Mouse (Mus musculus) C2C12 (cell line): ENCODE measurements around the gene Vapb. TPM values are rescaled to one million over a fixed set of nuclear protein-coding genes. Genes with fewer than 3 reads are reported as not detected.

Source experiments
- H3K27me3 ChIP-seq: one replicate; pipeline ENCODE4 v1.6.1; 2011; ENCODE audit not compliant: control insufficient read depth, insufficient read depth, insufficient read length
- H3K36me3 ChIP-seq: one replicate; pipeline ENCODE4 v1.6.1; 2011; ENCODE audit not compliant: control insufficient read depth, insufficient read depth
- H3K4me3 ChIP-seq: one replicate; pipeline ENCODE4 v1.5.1; 2011; ENCODE audit warnings: mild to moderate bottlenecking, control low read depth; ENCODE audit not compliant: poor library complexity, insufficient read depth, severe bottlenecking
- H3K79me2 ChIP-seq: one replicate; pipeline ENCODE4 v1.6.1; 2011; ENCODE audit not compliant: control insufficient read depth, insufficient read depth
- H3K79me3 ChIP-seq: one replicate; pipeline ENCODE4 v1.6.1; 2011; ENCODE audit warnings: low read depth, control low read depth
- H3ac ChIP-seq: one replicate; pipeline ENCODE3; 2011; ENCODE audit warnings: low read depth; ENCODE audit not compliant: control insufficient read depth, insufficient read length
- CEBPB ChIP-seq: IDR thresholded peaks from one replicate; pipeline ENCODE4 v1.6.1; 2011; ENCODE audit warnings: low read depth, mild to moderate bottlenecking, control low read depth, moderate library complexity
- CTCF ChIP-seq: IDR thresholded peaks from one replicate; pipeline ENCODE4 v1.5.1; 2011; ENCODE audit not compliant: control insufficient read depth, insufficient read depth, insufficient read length
- FOSL1 ChIP-seq: IDR thresholded peaks from one replicate; pipeline ENCODE4 v1.8.0; 2011; ENCODE audit warnings: mild to moderate bottlenecking, low read length; ENCODE audit not compliant: poor library complexity, insufficient read depth, severe bottlenecking
- MAX ChIP-seq: IDR thresholded peaks from one replicate; pipeline ENCODE4 v1.6.1; 2011; ENCODE audit warnings: mild to moderate bottlenecking, control low read depth
- MYOD1 ChIP-seq: IDR thresholded peaks from one replicate; pipeline ENCODE4 v1.6.1; 2011; ENCODE audit warnings: low read depth; ENCODE audit not compliant: control insufficient read depth, insufficient read length
- MYOG ChIP-seq: IDR thresholded peaks from one replicate; pipeline ENCODE4 v1.6.1; 2011; ENCODE audit not compliant: control insufficient read depth, insufficient read length; ENCODE audit errors: extremely low read depth
- USF1 ChIP-seq: IDR thresholded peaks from one replicate; pipeline ENCODE4 v1.6.1; 2011; ENCODE audit warnings: low read depth, mild to moderate bottlenecking, control low read depth, moderate library complexity
- polyA plus RNA-seq: library from polyadenylated mRNA; unstranded; fragments of >200 nt; fragmentation: generic; extraction: Trizol; gene quantifications from one replicate; pipeline ENCODE4 v1.2.1, GENCODE M21; 2012; ENCODE audit warnings: missing spikeins

Vapb gene
- polyA plus RNA-seq, 1 experiment: 37.4 TPM

DNA sequence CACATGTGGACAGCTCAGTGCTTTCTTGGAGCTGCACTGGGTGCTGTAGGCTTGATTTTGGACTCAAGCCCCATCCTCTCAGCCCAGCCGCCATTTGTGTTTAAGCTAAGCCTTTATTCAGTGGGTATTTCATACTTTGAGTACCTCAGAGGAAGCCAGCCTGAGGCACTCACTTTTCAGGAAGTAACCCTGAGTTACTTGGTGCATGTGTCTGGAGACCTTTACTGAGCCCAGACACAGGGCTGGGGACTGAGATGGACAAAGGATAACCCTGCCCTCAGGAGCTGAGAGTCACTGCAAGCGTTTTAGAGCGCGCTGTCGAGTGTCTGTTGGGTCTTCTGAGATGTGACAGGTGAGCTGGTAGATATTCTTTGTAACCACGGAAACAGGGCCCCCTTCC, 23.3 kb downstream of the Vapb start:
- peaks cover 98% of the 10 kb centered on the region for H3K79me2 ChIP-seq
- TF ChIP-seq MAX (no peak), MYOG (no peak), USF1 (no peak), CEBPB (no peak), CTCF (no peak), MYOD1 (no peak), FOSL1 (no peak)
- H3K4me3 ChIP-seq: no peak overlapping the region
- H3K79me3 ChIP-seq: peaks cover 68% of the 10 kb centered on the region
- no peak overlapping the region for H3ac ChIP-seq
- H3K36me3 ChIP-seq: peaks cover 23% of the 10 kb centered on the region
- H3K27me3 ChIP-seq: no peaks in the 10 kb centered on the region

DNA sequence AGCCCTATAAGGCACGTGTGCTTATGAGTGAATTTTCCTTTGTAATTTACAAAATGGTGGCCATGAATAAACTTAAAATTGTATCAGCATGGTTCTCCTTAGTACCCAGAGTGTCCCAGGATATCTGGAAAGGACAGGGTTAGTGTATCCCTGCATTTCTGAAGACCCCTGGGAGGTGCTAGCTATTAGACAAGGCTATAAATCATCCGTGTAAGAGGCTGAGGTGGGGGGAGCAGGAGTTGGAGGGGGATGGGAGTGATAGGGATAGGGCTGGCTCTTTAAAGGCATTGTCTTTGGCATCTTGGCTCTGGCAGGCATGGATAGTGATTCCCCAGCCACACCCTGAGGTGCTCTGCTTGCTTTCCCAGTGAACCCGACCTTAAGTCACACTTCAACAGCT, 27.3 kb downstream of the Vapb start:
- TF ChIP-seq MAX (no peak), CTCF (no peak), MYOG (no peak), MYOD1 (no peak), CEBPB (no peak), USF1 (no peak)
- Histone ChIP-seq H3K27me3 (no peaks in the 10 kb centered on the region), H3K4me3 (no peak overlapping the region), H3ac (no peak overlapping the region), H3K79me2 (peaks cover 99% of the 10 kb centered on the region), H3K79me3 (peaks cover 62% of the 10 kb centered on the region), H3K36me3 (peaks cover 46% of the 10 kb centered on the region)

DNA sequence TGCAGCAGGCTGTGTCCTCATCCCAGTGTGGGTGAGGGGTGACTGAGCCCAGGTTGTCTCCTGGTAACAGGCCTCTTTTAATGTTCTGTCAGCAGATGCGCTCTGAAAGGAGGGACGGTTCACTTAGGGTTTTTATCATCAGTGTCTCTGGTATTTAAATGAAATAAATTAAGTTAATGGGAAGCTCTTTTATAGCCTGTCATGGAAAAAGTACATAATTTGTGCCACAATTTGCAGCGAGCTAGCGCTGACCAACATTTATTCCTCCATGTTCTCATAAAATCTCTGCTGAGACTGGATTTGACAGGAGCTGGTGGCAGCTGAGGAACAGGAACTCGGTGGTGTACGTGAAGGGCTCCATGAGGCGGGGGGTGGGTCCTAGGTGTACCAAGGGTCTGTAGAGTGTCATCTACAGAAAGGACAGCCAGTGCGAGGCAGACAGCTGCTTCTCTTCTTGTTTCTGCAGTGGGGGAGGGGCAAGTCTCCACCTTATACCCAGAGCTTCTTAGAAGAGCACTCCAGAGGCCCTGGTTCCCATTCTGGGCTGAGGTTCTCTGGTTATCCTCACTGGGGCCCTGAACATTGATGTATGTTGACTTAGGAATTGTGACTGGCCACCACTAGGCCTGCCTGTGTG, 30.8 kb downstream of the Vapb start:
- H3K36me3 ChIP-seq: peaks cover 45% of the 10 kb centered on the region
- peaks cover 92% of the 10 kb centered on the region for H3K79me2 ChIP-seq

DNA sequence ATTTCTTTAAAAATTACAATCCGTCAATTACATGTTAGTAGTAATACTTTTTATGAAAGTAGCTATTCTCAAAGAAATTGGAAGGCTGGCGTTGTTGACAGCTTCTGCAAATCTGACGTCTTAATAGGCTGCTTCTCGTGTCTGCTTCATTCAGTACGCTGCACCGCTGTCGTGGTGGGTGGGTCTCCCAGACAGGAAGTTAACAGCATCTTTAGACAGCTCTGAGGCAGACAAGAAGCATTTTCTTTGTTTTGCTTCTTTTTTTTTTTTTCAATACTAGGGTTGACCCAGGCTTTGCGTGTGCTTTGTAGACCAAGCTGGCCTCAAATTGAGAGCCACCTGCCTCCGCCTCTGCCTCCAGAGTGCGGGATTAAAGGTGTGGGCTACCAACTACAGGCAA, 31.9 kb downstream of the Vapb start:
- no peak overlapping the region for H3ac ChIP-seq
- TF ChIP-seq MYOD1: no peak
- TF ChIP-seq MAX: no peak
- TF ChIP-seq CEBPB: no peak
- no peak for TF ChIP-seq USF1
- TF ChIP-seq CTCF: no peak
- TF ChIP-seq MYOG: no peak
- TF ChIP-seq FOSL1: no peak
- no peak overlapping the region for H3K4me3 ChIP-seq
- peaks cover 37% of the 10 kb centered on the region for H3K36me3 ChIP-seq
- peaks cover 92% of the 10 kb centered on the region for H3K79me2 ChIP-seq
- H3K27me3 ChIP-seq: no peaks in the 10 kb centered on the region
- H3K79me3 ChIP-seq: peaks cover 54% of the 10 kb centered on the region

More for the DNA sequence above, 30.8 kb downstream of the Vapb start:
- TF ChIP-seq CEBPB (no peak), MYOG (no peak), FOSL1 (no peak), CTCF (no peak), USF1 (no peak), MAX (no peak), MYOD1 (no peak)
- Histone ChIP-seq H3K4me3 (no peak overlapping the region), H3K79me3 (peaks cover 54% of the 10 kb centered on the region), H3K27me3 (no peaks in the 10 kb centered on the region), H3ac (no peak overlapping the region)

DNA sequence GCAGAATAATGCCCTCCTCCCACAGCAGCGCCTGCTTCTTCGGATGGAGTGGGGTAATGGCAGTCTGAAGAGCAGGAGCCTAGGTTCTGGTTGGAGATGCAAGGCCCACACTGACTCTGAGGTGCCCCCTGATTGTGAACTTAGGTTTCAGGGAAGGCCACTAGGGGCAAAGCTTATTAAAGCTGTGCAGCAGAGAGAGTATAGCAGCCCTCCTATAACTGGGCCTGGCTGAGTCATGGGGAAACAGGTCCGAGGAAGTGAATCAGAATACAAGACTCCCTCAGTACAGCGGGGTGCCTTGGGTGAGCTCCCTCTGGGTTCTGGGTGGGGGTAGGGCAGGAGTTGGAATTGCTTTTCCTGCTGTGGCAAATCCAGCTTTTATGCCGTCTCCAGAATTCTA, 33.3 kb downstream of the Vapb start:
- Histone ChIP-seq H3K79me2 (peaks cover 83% of the 10 kb centered on the region), H3K4me3 (no peak overlapping the region), H3ac (no peak overlapping the region), H3K36me3 (peaks cover 37% of the 10 kb centered on the region), H3K79me3 (peaks cover 42% of the 10 kb centered on the region), H3K27me3 (no peaks in the 10 kb centered on the region)
- TF ChIP-seq CTCF (no peak), CEBPB (no peak), MYOD1 (no peak), FOSL1 (no peak), MYOG (no peak)

DNA sequence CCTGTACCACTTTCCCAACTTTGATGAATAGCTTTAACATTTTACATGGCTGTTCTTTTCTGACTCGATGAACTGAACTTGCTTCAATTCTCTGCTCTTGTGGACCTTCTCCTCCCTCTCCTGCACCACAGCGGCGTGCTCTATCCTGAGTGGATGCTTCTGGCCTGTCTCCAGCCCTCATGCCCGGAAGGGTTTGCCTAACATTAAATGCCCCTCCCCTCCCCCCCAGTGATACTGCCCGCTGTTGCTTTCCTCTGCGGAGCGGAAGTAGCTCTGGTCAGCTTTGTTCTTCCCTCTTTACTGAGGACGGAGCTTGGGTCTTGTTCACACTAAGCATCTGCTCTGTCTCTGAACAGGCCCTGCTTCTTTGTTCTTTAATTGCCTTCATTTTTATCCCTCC, 34.4 kb downstream of the Vapb start:
- TF ChIP-seq MYOG (no peak), MAX (no peak), FOSL1 (no peak), MYOD1 (no peak), CTCF (no peak), CEBPB (no peak), USF1 (no peak)
- H3K79me3 ChIP-seq: peaks cover 39% of the 10 kb centered on the region
- peaks cover 36% of the 10 kb centered on the region for H3K36me3 ChIP-seq
- no peaks in the 10 kb centered on the region for H3K27me3 ChIP-seq
- no peak overlapping the region for H3ac ChIP-seq
- H3K79me2 ChIP-seq: peaks cover 73% of the 10 kb centered on the region
- no peak overlapping the region for H3K4me3 ChIP-seq
